Mouse (Mus musculus) frontal cortex, adult 2 months (tissue): ENCODE results near the gene Meox1. TPM values are rescaled to one million over a fixed set of nuclear protein-coding genes. Genes with fewer than 3 reads are reported as not detected.

ENCODE experiments used
- DNase-seq, 2 experiments: peaks; one replicate each; pipeline ENCODE4 v3.0.0; 2022; ENCODE audit warnings: low spot score in 1 of 2; ENCODE audit errors: extremely low spot score in 1 of 2
- polyA plus RNA-seq: library from polyadenylated mRNA; depleted of rRNA; stranded (reverse); fragments of >200 nt; gene quantifications from 2 replicates; pipeline ENCODE4 v1.2.3, GENCODE M21; 2012

Meox1 gene
- polyA plus RNA-seq, 1 experiment, result 0.84 TPM

- no peak for DNase-seq
Observed at GRCm38 (mm10) chr11:101901309-101901708, 7.1 kb upstream of the Meox1 start.

GRCm38 (mm10) chr11:101898328-101898727 lies 4.2 kb upstream of the Meox1 start:
- no peak for DNase-seq

- no peak for DNase-seq
Observed at GRCm38 (mm10) chr11:101896546-101897361, 2.6 kb upstream of the Meox1 start.

GRCm38 (mm10) chr11:101893560-101893959 lies 614 bp downstream of the Meox1 start:
- no peak for DNase-seq

GRCm38 (mm10) chr11:101891451-101891850 lies 2.7 kb downstream of the Meox1 start:
- no peak for DNase-seq

GRCm38 (mm10) chr11:101889781-101890180 lies 4.4 kb downstream of the Meox1 start:
- no peak for DNase-seq

GRCm38 (mm10) chr11:101888820-101889219 lies 5.4 kb downstream of the Meox1 start:
- DNase-seq, result peak in 1 of 2 experiments; percentile 51

GRCm38 (mm10) chr11:101886436-101886835 lies 7.7 kb downstream of the Meox1 start:
- DNase-seq, result no peak

- no peak for DNase-seq
Observed at GRCm38 (mm10) chr11:101885881-101886319, 8.3 kb downstream of the Meox1 start.

- DNase-seq, result no peak
Observed at GRCm38 (mm10) chr11:101885232-101885631, 8.9 kb downstream of the Meox1 start.

GRCm38 (mm10) chr11:101883911-101884310 lies 10.3 kb downstream of the Meox1 start:
- no peak for DNase-seq

GRCm38 (mm10) chr11:101882500-101883290 lies 11.5 kb downstream of the Meox1 start:
- DNase-seq, result no peak

GRCm38 (mm10) chr11:101881604-101882071 lies 12.5 kb downstream of the Meox1 start:
- no peak for DNase-seq

GRCm38 (mm10) chr11:101881185-101881584 lies 13.0 kb downstream of the Meox1 start:
- no peak for DNase-seq

GRCm38 (mm10) chr11:101879672-101880071 lies 14.5 kb downstream of the Meox1 start:
- no peak for DNase-seq

- DNase-seq, result no peak
Observed at GRCm38 (mm10) chr11:101878696-101879095, 15.5 kb downstream of the Meox1 start.

- no peak for DNase-seq
Observed at GRCm38 (mm10) chr11:101874978-101875377, 19.2 kb downstream of the Meox1 start.

GRCm38 (mm10) chr11:101873909-101874308 lies 20.3 kb downstream of the Meox1 start:
- no peak for DNase-seq

- no peak for DNase-seq
Observed at GRCm38 (mm10) chr11:101871435-101871834, 22.7 kb downstream of the Meox1 start.

GRCm38 (mm10) chr11:101870067-101870765 lies 24.0 kb downstream of the Meox1 start:
- DNase-seq, result peak; percentile 18 to 76

GRCm38 (mm10) chr11:101867513-101868052 lies 26.6 kb downstream of the Meox1 start:
- DNase-seq, result no peak
